Mouse (Mus musculus) lung, postnatal 0 days (tissue): ENCODE measurements around the gene Gm34653.

Experiments
- CTCF ChIP-seq: IDR thresholded peaks from 2 replicates; pipeline ENCODE4 v1.5.1; 2016; ENCODE audit warnings: antibody characterized with exemption, mild to moderate bottlenecking
- EP300 ChIP-seq: IDR thresholded peaks from 2 replicates; pipeline ENCODE4 v1.6.1; 2016; ENCODE audit warnings: antibody characterized with exemption, mild to moderate bottlenecking, control low read depth

DNA sequence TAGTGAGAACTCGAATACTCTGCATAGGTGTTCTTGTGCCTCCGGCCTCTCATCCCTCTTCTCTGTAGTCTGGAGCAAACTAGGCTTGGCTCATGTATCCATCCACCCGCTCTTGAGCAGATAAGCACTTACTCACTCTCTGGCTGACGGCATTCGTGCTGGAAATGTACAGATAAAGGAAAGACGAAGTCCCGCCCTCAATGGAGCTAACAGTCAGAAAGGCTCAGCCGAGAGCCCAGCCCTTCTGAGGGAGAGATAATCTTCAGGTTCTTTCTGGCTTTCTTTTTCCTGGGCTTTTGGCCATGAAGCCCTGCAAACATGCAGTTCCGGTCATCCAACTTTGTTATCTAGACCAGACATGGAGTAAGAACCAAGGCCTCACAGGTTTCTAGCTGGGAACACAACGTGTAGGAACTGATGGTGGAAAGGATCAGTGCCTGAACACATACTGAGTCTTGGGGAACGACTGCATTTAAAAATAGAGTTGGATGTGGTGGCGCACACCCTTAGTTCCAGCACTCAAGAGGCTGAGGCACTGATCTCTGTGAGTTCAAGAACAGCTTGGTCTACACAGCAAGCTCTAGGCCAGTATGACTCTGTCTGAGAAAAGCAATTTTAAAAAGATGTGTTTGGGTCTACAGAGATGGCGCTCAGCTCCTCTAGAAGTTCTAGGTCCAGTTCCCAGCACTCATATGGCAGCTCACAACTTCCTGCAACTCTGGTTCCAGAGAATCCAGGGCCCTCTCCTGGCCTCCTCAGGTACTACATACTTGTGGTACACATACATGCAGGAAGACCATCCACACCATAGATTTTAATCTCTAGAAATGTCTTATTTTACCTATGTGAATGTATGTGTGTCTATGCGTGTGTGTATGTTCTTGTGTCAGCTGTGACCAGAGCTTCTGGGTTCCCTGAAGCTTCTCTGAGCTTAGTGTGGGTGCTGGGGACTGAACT lies 49.5 kb upstream of the Gm34653 start:
- TF ChIP-seq CTCF (no peak), EP300 (no peak)
